Mouse (Mus musculus): ENCODE results near the gene Rbfox1. TPM values are rescaled to one million over a fixed set of nuclear protein-coding genes. Genes with fewer than 3 reads are reported as not detected.

Gene Rbfox1
- polyA plus RNA-seq, 1 experiment from 2014 or later: 4.6 TPM

GRCm38 (mm10) chr16:6480411-6480728, 595.2 kb downstream of the Rbfox1 start:
- peak; percentile 75 for DNase-seq (ENCODE audit: low spot score)
- ATAC-seq (replicated peaks; ENCODE audit: low FRiP score): no peak
- no peak overlapping the region for H3K9ac ChIP-seq (ENCODE audit: low read length)
- no peaks in the 10 kb centered on the region for H3K9me3 ChIP-seq (ENCODE audit: control insufficient read depth, low read length)
- no peak overlapping the region for H3K4me3 ChIP-seq (ENCODE audit: low read depth, low read length)
- H3K4me2 ChIP-seq (ENCODE audit: low read depth, low read length, severe bottlenecking): no peak overlapping the region
- no peak overlapping the region for H3K27ac ChIP-seq (ENCODE audit: low read depth, low read length)
- H3K27me3 ChIP-seq (ENCODE audit: control insufficient read depth, insufficient read depth, low read length): no peaks in the 10 kb centered on the region
- H3K4me1 ChIP-seq (replicated peaks; ENCODE audit: control insufficient read depth, insufficient read depth, low read length): 0 out of 2 replicates have a peak, but pooled peaks cover 2% of the 10 kb centered on the region
- 9% methylated on average over 5 of the region's 5 CpGs for WGBS
- no peaks in the 10 kb centered on the region for H3K36me3 ChIP-seq (ENCODE audit: control insufficient read depth, insufficient read depth, low read length)

GRCm38 (mm10) chr16:6483628-6484027, 598.5 kb downstream of the Rbfox1 start:
- H3K4me3 ChIP-seq (ENCODE audit: low read depth, low read length): no peak overlapping the region
- 0 out of 2 replicates have a peak, but pooled peaks cover 2% of the 10 kb centered on the region for H3K4me1 ChIP-seq (replicated peaks; ENCODE audit: control insufficient read depth, insufficient read depth, low read length)
- ATAC-seq (replicated peaks; ENCODE audit: low FRiP score): no peak
- H3K9me3 ChIP-seq (ENCODE audit: control insufficient read depth, low read length): no peaks in the 10 kb centered on the region
- no peak overlapping the region for H3K9ac ChIP-seq (ENCODE audit: low read length)
- no peaks in the 10 kb centered on the region for H3K27me3 ChIP-seq (ENCODE audit: control insufficient read depth, insufficient read depth, low read length)
- no peak overlapping the region for H3K27ac ChIP-seq (ENCODE audit: low read depth, low read length)
- H3K36me3 ChIP-seq (ENCODE audit: control insufficient read depth, insufficient read depth, low read length): no peaks in the 10 kb centered on the region
- H3K4me2 ChIP-seq (ENCODE audit: low read depth, low read length, severe bottlenecking): no peak overlapping the region
- WGBS: 88% methylated on average over 8 of the region's 8 CpGs
- no peak for DNase-seq (ENCODE audit: low spot score)

GRCm38 (mm10) chr16:6485631-6486030, 600.5 kb downstream of the Rbfox1 start:
- H3K9me3 ChIP-seq (ENCODE audit: control insufficient read depth, low read length): no peaks in the 10 kb centered on the region
- no peaks in the 10 kb centered on the region for H3K4me1 ChIP-seq (replicated peaks; ENCODE audit: control insufficient read depth, insufficient read depth, low read length)
- 86% methylated on average over 3 of the region's 3 CpGs for WGBS
- H3K36me3 ChIP-seq (ENCODE audit: control insufficient read depth, insufficient read depth, low read length): no peaks in the 10 kb centered on the region
- no peak overlapping the region for H3K4me3 ChIP-seq (ENCODE audit: low read depth, low read length)
- H3K4me2 ChIP-seq (ENCODE audit: low read depth, low read length, severe bottlenecking): no peak overlapping the region
- ATAC-seq (replicated peaks; ENCODE audit: low FRiP score): no peak
- no peaks in the 10 kb centered on the region for H3K27me3 ChIP-seq (ENCODE audit: control insufficient read depth, insufficient read depth, low read length)
- DNase-seq (ENCODE audit: low spot score): no peak
- no peak overlapping the region for H3K9ac ChIP-seq (ENCODE audit: low read length)
- no peak overlapping the region for H3K27ac ChIP-seq (ENCODE audit: low read depth, low read length)

- no peak for ATAC-seq (replicated peaks; ENCODE audit: low FRiP score)
- Histone ChIP-seq H3K9ac (ENCODE audit: low read length) (no peak overlapping the region), H3K4me1 (replicated peaks; ENCODE audit: control insufficient read depth, insufficient read depth, low read length) (no peaks in the 10 kb centered on the region), H3K27me3 (ENCODE audit: control insufficient read depth, insufficient read depth, low read length) (no peaks in the 10 kb centered on the region), H3K36me3 (ENCODE audit: control insufficient read depth, insufficient read depth, low read length) (no peaks in the 10 kb centered on the region), H3K9me3 (ENCODE audit: control insufficient read depth, low read length) (no peaks in the 10 kb centered on the region), H3K27ac (ENCODE audit: low read depth, low read length) (no peak overlapping the region), H3K4me3 (ENCODE audit: low read depth, low read length) (no peak overlapping the region), H3K4me2 (ENCODE audit: low read depth, low read length, severe bottlenecking) (no peak overlapping the region)
- WGBS: 22% methylated on average over 8 of the region's 8 CpGs
- DNase-seq (ENCODE audit: low spot score): peak; percentile 64
Observed at GRCm38 (mm10) chr16:6502219-6502618, 617.1 kb downstream of the Rbfox1 start.

- Histone ChIP-seq H3K4me2 (ENCODE audit: low read depth, low read length, severe bottlenecking) (no peak overlapping the region), H3K36me3 (ENCODE audit: control insufficient read depth, insufficient read depth, low read length) (no peaks in the 10 kb centered on the region), H3K27ac (ENCODE audit: low read depth, low read length) (no peak overlapping the region), H3K4me1 (replicated peaks; ENCODE audit: control insufficient read depth, insufficient read depth, low read length) (no peaks in the 10 kb centered on the region), H3K27me3 (ENCODE audit: control insufficient read depth, insufficient read depth, low read length) (no peaks in the 10 kb centered on the region), H3K9ac (ENCODE audit: low read length) (no peak overlapping the region), H3K9me3 (ENCODE audit: control insufficient read depth, low read length) (no peaks in the 10 kb centered on the region), H3K4me3 (ENCODE audit: low read depth, low read length) (no peak overlapping the region)
- ATAC-seq (replicated peaks; ENCODE audit: low FRiP score) (peak; percentile 18; the same call in 1 of the 2 replicates), DNase-seq (ENCODE audit: low spot score) (peak; percentile 62)
- 56% methylated on average over 5 of the region's 5 CpGs for WGBS
Observed at GRCm38 (mm10) chr16:6503573-6504331, 618.6 kb downstream of the Rbfox1 start.

- Histone ChIP-seq H3K27ac (ENCODE audit: low read depth, low read length) (no peak overlapping the region), H3K4me3 (ENCODE audit: low read depth, low read length) (no peak overlapping the region), H3K4me2 (ENCODE audit: low read depth, low read length, severe bottlenecking) (no peak overlapping the region), H3K4me1 (replicated peaks; ENCODE audit: control insufficient read depth, insufficient read depth, low read length) (no peaks in the 10 kb centered on the region), H3K36me3 (ENCODE audit: control insufficient read depth, insufficient read depth, low read length) (no peaks in the 10 kb centered on the region), H3K9me3 (ENCODE audit: control insufficient read depth, low read length) (no peaks in the 10 kb centered on the region), H3K27me3 (ENCODE audit: control insufficient read depth, insufficient read depth, low read length) (no peaks in the 10 kb centered on the region), H3K9ac (ENCODE audit: low read length) (no peak overlapping the region)
- ATAC-seq (replicated peaks; ENCODE audit: low FRiP score): no peak
- DNase-seq (ENCODE audit: low spot score): no peak
- 75% methylated on average over 5 of the region's 5 CpGs for WGBS
Observed at GRCm38 (mm10) chr16:6508924-6509323, 623.8 kb downstream of the Rbfox1 start.

- DNase-seq (ENCODE audit: low spot score) (no peak), ATAC-seq (replicated peaks; ENCODE audit: low FRiP score) (no peak)
- Histone ChIP-seq H3K4me2 (ENCODE audit: low read depth, low read length, severe bottlenecking) (no peak overlapping the region), H3K4me1 (replicated peaks; ENCODE audit: control insufficient read depth, insufficient read depth, low read length) (no peaks in the 10 kb centered on the region), H3K27ac (ENCODE audit: low read depth, low read length) (no peak overlapping the region), H3K27me3 (ENCODE audit: control insufficient read depth, insufficient read depth, low read length) (no peaks in the 10 kb centered on the region), H3K9ac (ENCODE audit: low read length) (no peak overlapping the region), H3K36me3 (ENCODE audit: control insufficient read depth, insufficient read depth, low read length) (no peaks in the 10 kb centered on the region), H3K4me3 (ENCODE audit: low read depth, low read length) (no peak overlapping the region), H3K9me3 (ENCODE audit: control insufficient read depth, low read length) (no peaks in the 10 kb centered on the region)
- WGBS: 83% methylated on average over 3 of the region's 3 CpGs
Observed at GRCm38 (mm10) chr16:6519474-6519873, 634.3 kb downstream of the Rbfox1 start.

GRCm38 (mm10) chr16:6525507-6526170, 640.5 kb downstream of the Rbfox1 start:
- H3K4me1 ChIP-seq (replicated peaks; ENCODE audit: control insufficient read depth, insufficient read depth, low read length): no peaks in the 10 kb centered on the region
- DNase-seq (ENCODE audit: low spot score) (no peak), ATAC-seq (replicated peaks; ENCODE audit: low FRiP score) (no peak)
- H3K4me3 ChIP-seq (ENCODE audit: low read depth, low read length): no peak overlapping the region
- H3K4me2 ChIP-seq (ENCODE audit: low read depth, low read length, severe bottlenecking): no peak overlapping the region
- H3K36me3 ChIP-seq (ENCODE audit: control insufficient read depth, insufficient read depth, low read length): no peaks in the 10 kb centered on the region
- 81% methylated on average over 3 of the region's 3 CpGs for WGBS
- no peak overlapping the region for H3K27ac ChIP-seq (ENCODE audit: low read depth, low read length)
- no peaks in the 10 kb centered on the region for H3K9me3 ChIP-seq (ENCODE audit: control insufficient read depth, low read length)
- no peak overlapping the region for H3K9ac ChIP-seq (ENCODE audit: low read length)
- no peaks in the 10 kb centered on the region for H3K27me3 ChIP-seq (ENCODE audit: control insufficient read depth, insufficient read depth, low read length)

GRCm38 (mm10) chr16:6531459-6531858, 646.3 kb downstream of the Rbfox1 start:
- peak; percentile 51 for DNase-seq (ENCODE audit: low spot score)
- Histone ChIP-seq H3K27me3 (ENCODE audit: control insufficient read depth, insufficient read depth, low read length) (no peaks in the 10 kb centered on the region), H3K9me3 (ENCODE audit: control insufficient read depth, low read length) (no peaks in the 10 kb centered on the region), H3K4me1 (replicated peaks; ENCODE audit: control insufficient read depth, insufficient read depth, low read length) (no peaks in the 10 kb centered on the region; the same call in 1 of the 2 replicates), H3K4me2 (ENCODE audit: low read depth, low read length, severe bottlenecking) (no peak overlapping the region), H3K36me3 (ENCODE audit: control insufficient read depth, insufficient read depth, low read length) (no peaks in the 10 kb centered on the region), H3K27ac (ENCODE audit: low read depth, low read length) (no peak overlapping the region), H3K4me3 (ENCODE audit: low read depth, low read length) (no peak overlapping the region), H3K9ac (ENCODE audit: low read length) (no peak overlapping the region)
- no peak for ATAC-seq (replicated peaks; ENCODE audit: low FRiP score)
- 53% methylated on average over 3 of the region's 3 CpGs for WGBS

Measured in forebrain, embryonic 11.5 days (tissue).